Mouse (Mus musculus) brain, embryonic 14.5 days (tissue): Measurements from ENCODE around the gene Srrm1.

Experiments
- CTCF ChIP-seq: fragments of 200-500 bp; IDR thresholded peaks from 2 replicates; pipeline ENCODE4 v1.5.1; 2012; ENCODE audit warnings: inconsistent platforms, mild to moderate bottlenecking, moderate library complexity, borderline replicate concordance; ENCODE audit not compliant: insufficient read depth, insufficient read length; ENCODE audit errors: extremely low read depth
- POLR2A ChIP-seq: fragments of 200-500 bp; IDR thresholded peaks from 2 replicates; pipeline ENCODE4 v1.6.1; 2012; ENCODE audit warnings: mild to moderate bottlenecking, inconsistent platforms, borderline replicate concordance; ENCODE audit not compliant: poor library complexity, insufficient read depth, insufficient read length, severe bottlenecking; ENCODE audit errors: extremely low read depth

GRCm38 (mm10) chr4:135273307-135273682, 79.8 kb downstream of the Srrm1 start:
- no peak for TF ChIP-seq CTCF
- no peak for TF ChIP-seq POLR2A
